Mouse (Mus musculus) CH12.LX (cell line): ENCODE results near the gene Ccdc62. TPM values are rescaled to one million over a fixed set of nuclear protein-coding genes. Genes with fewer than 3 reads are reported as not detected.

ENCODE experiments used
- DNase-seq: peaks from one replicate; pipeline ENCODE4 v3.0.0-alpha.2; 2013; ENCODE audit errors: extremely low read depth
- H3K27ac ChIP-seq: 2 replicates; pipeline ENCODE4 v1.5.1; 2012; ENCODE audit warnings: low read depth, mild to moderate bottlenecking, control low read depth, moderate library complexity; ENCODE audit not compliant: insufficient read depth
- H3K27me3 ChIP-seq: replicated peaks from 2 replicates; pipeline ENCODE3; 2012; ENCODE audit warnings: inconsistent platforms
- H3K36me3 ChIP-seq, 2 experiments: replicated peaks in 1 of 2; 2 replicates each; pipeline versions ENCODE3 to v1.6.1; 2012; ENCODE audit warnings: inconsistent platforms in 1 of 2, low read length in 1 of 2, mild to moderate bottlenecking in 1 of 2, mixed read lengths in 1 of 2, moderate library complexity in 1 of 2; ENCODE audit not compliant: control insufficient read depth in 1 of 2, insufficient read depth in 1 of 2
- H3K4me1 ChIP-seq, 2 experiments: 2 replicates each; pipeline ENCODE4 v1.6.1; 2012; ENCODE audit warnings: inconsistent platforms in 1 of 2, moderate library complexity in 1 of 2; ENCODE audit not compliant: insufficient read depth in 2 of 2, control insufficient read depth in 1 of 2
- H3K4me2 ChIP-seq: 2 replicates; pipeline ENCODE4 v1.6.1; 2012; ENCODE audit warnings: low read depth, mild to moderate bottlenecking, control low read depth; ENCODE audit not compliant: poor library complexity, insufficient read depth, severe bottlenecking
- H3K4me3 ChIP-seq, 3 experiments: fragments of 150-350 bp in 1 of 3; sonication (generic) in 1 of 3; replicated peaks in 1 of 3; 2 replicates each; pipeline versions ENCODE3 to v1.5.1; 2011 to 2012; ENCODE audit warnings: low read depth in 2 of 3, low read length in 2 of 3, mild to moderate bottlenecking in 2 of 3, moderate library complexity in 2 of 3, control low read depth in 1 of 3, improper control_type of control experiment in 1 of 3, inconsistent platforms in 1 of 3, mixed read lengths in 1 of 3; ENCODE audit not compliant: poor library complexity in 1 of 3
- H3K79me2 ChIP-seq: replicated peaks from 2 replicates; pipeline ENCODE4 v1.6.1; 2012; ENCODE audit warnings: mild to moderate bottlenecking, moderate library complexity; ENCODE audit not compliant: control insufficient read depth, poor library complexity, insufficient read depth, severe bottlenecking; ENCODE audit errors: extremely low read depth
- H3K9ac ChIP-seq: 2 replicates; pipeline ENCODE4 v1.6.1; 2012; ENCODE audit warnings: low read depth, mild to moderate bottlenecking, control low read depth, moderate library complexity; ENCODE audit not compliant: insufficient read depth
- H3K9me3 ChIP-seq: replicated peaks from 2 replicates; pipeline ENCODE3; 2012; ENCODE audit warnings: low read length, inconsistent platforms, mixed read lengths
- BHLHE40 ChIP-seq: IDR thresholded peaks from 2 replicates; pipeline ENCODE4 v1.6.1; 2011; ENCODE audit warnings: mild to moderate bottlenecking, low read depth, low read length, improper control_type of control experiment
- CHD2 ChIP-seq: IDR thresholded peaks from 2 replicates; pipeline ENCODE4 v1.6.1; 2011; ENCODE audit warnings: low read length, improper control_type of control experiment
- CTCF ChIP-seq, 2 experiments: IDR thresholded peaks in 1 of 2; conservative IDR thresholded peaks in 1 of 2; 2 replicates each; pipeline ENCODE4 v1.5.1; 2011 to 2012; ENCODE audit warnings: low read depth in 2 of 2, low read length in 2 of 2, improper control_type of control experiment in 1 of 2, inconsistent platforms in 1 of 2, mild to moderate bottlenecking in 1 of 2, moderate library complexity in 1 of 2
- E2F4 ChIP-seq: IDR thresholded peaks from 2 replicates; pipeline ENCODE4 v1.6.1; 2011; ENCODE audit warnings: low read depth, low read length, improper control_type of control experiment; ENCODE audit not compliant: insufficient replicate concordance
- ELF1 ChIP-seq: IDR thresholded peaks from 2 replicates; pipeline ENCODE4 v1.6.1; 2014; ENCODE audit warnings: low read depth, mild to moderate bottlenecking, inconsistent platforms, low read length, improper control_type of control experiment
- EP300 ChIP-seq: IDR thresholded peaks from 2 replicates; pipeline ENCODE4 v1.6.1; 2011; ENCODE audit warnings: low read length, improper control_type of control experiment
- ETS1 ChIP-seq: conservative IDR thresholded peaks from 2 replicates; pipeline ENCODE4 v1.6.1; 2012; ENCODE audit warnings: low read depth, mild to moderate bottlenecking, inconsistent platforms, low read length, improper control_type of control experiment, moderate library complexity
- GABPA ChIP-seq: IDR thresholded peaks from 2 replicates; pipeline ENCODE4 v1.6.1; 2012; ENCODE audit warnings: low read depth, low read length, improper control_type of control experiment, inconsistent platforms; ENCODE audit not compliant: insufficient replicate concordance
- HCFC1 ChIP-seq: IDR thresholded peaks from 2 replicates; pipeline ENCODE4 v1.6.1; 2012; ENCODE audit warnings: low read depth, mild to moderate bottlenecking, inconsistent platforms, low read length, improper control_type of control experiment
- IRF4 ChIP-seq: IDR thresholded peaks from 2 replicates; pipeline ENCODE4 v1.6.1; 2014; ENCODE audit warnings: low read depth, mild to moderate bottlenecking, inconsistent platforms, low read length, improper control_type of control experiment
- JUN ChIP-seq: IDR thresholded peaks from 2 replicates; pipeline ENCODE4 v1.6.1; 2011; ENCODE audit warnings: low read depth, mild to moderate bottlenecking, low read length, improper control_type of control experiment, moderate library complexity; ENCODE audit not compliant: insufficient read depth
- JUND ChIP-seq: conservative IDR thresholded peaks from 2 replicates; pipeline ENCODE4 v1.6.1; 2011; ENCODE audit warnings: low read depth, low read length, improper control_type of control experiment
- KAT2A ChIP-seq: IDR thresholded peaks from 2 replicates; pipeline ENCODE4 v1.6.1; 2012; ENCODE audit warnings: low read length, improper control_type of control experiment, inconsistent platforms; ENCODE audit not compliant: insufficient replicate concordance
- MAX ChIP-seq: IDR thresholded peaks from 2 replicates; pipeline ENCODE4 v1.6.1; 2011; ENCODE audit warnings: low read length, improper control_type of control experiment
- MAZ ChIP-seq: IDR thresholded peaks from 2 replicates; pipeline ENCODE4 v1.6.1; 2012; ENCODE audit warnings: low read depth, mild to moderate bottlenecking, inconsistent platforms, low read length, improper control_type of control experiment, moderate library complexity
- MYC ChIP-seq: IDR thresholded peaks from 2 replicates; pipeline ENCODE4 v1.6.1; 2011; ENCODE audit warnings: low read depth, mild to moderate bottlenecking, improper control_type of control experiment, low read length
- NELFE ChIP-seq: IDR thresholded peaks from 2 replicates; pipeline ENCODE4 v1.6.1; 2011; ENCODE audit warnings: low read depth, low read length, improper control_type of control experiment
- PAX5 ChIP-seq: IDR thresholded peaks from 2 replicates; pipeline ENCODE4 v1.6.1; 2012; ENCODE audit warnings: low read length, inconsistent platforms, mixed read lengths
- POLR2AphosphoS2 ChIP-seq: IDR thresholded peaks from 2 replicates; pipeline ENCODE4 v1.6.1; 2011; ENCODE audit warnings: low read depth, low read length, improper control_type of control experiment
- SIN3A ChIP-seq: IDR thresholded peaks from 2 replicates; pipeline ENCODE4 v1.6.1; 2012; ENCODE audit warnings: low read length, improper control_type of control experiment, inconsistent platforms
- UBTF ChIP-seq: IDR thresholded peaks from 2 replicates; pipeline ENCODE4 v1.6.1; 2012; ENCODE audit warnings: low read depth, mild to moderate bottlenecking, inconsistent platforms, low read length, improper control_type of control experiment, moderate library complexity
- USF1 ChIP-seq: IDR thresholded peaks from 2 replicates; pipeline ENCODE4 v1.6.1; 2014; ENCODE audit warnings: low read depth, mild to moderate bottlenecking, inconsistent platforms, low read length, improper control_type of control experiment
- ZC3H11A ChIP-seq: IDR thresholded peaks from 2 replicates; pipeline ENCODE4 v1.6.1; 2012; ENCODE audit warnings: low read depth, mild to moderate bottlenecking, inconsistent platforms, low read length, improper control_type of control experiment
- dilution Hi-C: fragments of 300-500 bp; cut with MboI; formaldehyde crosslinking; loops from 2 replicates; pipeline ENCODE4 v1.14.3; 2020; ENCODE audit warnings: low sequenced_read_pairs; ENCODE audit not compliant: extremely low pct_unique_long_range_greater_than_20kb, extremely low pct_ligation_motif_present
- in situ Hi-C: fragments of 300-500 bp; cut with MboI; formaldehyde crosslinking; loops from 3 replicates; pipeline ENCODE4 v1.14.3; 2019; ENCODE audit warnings: low sequenced_read_pairs, low pct_ligation_motif_present, low pct_unique_long_range_greater_than_20kb, mixed read lengths
- polyA plus RNA-seq: library from polyadenylated mRNA; unstranded; fragments of >175 nt; gene quantifications from 2 replicates; pipeline ENCODE4 v1.2.1, GENCODE M21; 2012; ENCODE audit warnings: low read depth; ENCODE audit not compliant: insufficient read length
- total RNA-seq, 2 experiments: library from RNA; depleted of rRNA; stranded (reverse); fragments of 300-350 nt in 1 of 2; fragments of >200 nt in 1 of 2; gene quantifications; 2 replicates each; pipeline ENCODE4 v1.2.3; 2012 to 2014

Ccdc62 gene
- total and polyA plus RNA-seq, 3 experiments: 1.6 to 5.3 (median 2.0) TPM

GRCm38 (mm10) chr5:123979980-123980369, 49.5 kb downstream of the Ccdc62 start:
- Histone ChIP-seq H3K27me3 (no peaks in the 10 kb centered on the region), H3K27ac (peak overlapping the region; percentile 99), H3K4me1 (peaks cover 59 to 99% of the 10 kb centered on the region in 2 experiments), H3K4me2 (peak overlapping the region; percentile 97), H3K9ac (peak overlapping the region; percentile 37; the same call in 1 of the 2 replicates), H3K79me2 (peaks cover 94% of the 10 kb centered on the region), H3K36me3 (peaks cover 4 to 34% of the 10 kb centered on the region in 2 experiments), H3K4me3 (no peak overlapping the region), H3K9me3 (no peaks in the 10 kb centered on the region)
- DNase-seq: no peak
- in situ Hi-C loops: no loop called here
- TF ChIP-seq HCFC1: no peak
- no peak for TF ChIP-seq GABPA
- TF ChIP-seq ETS1: no peak
- TF ChIP-seq NELFE: no peak
- no peak for TF ChIP-seq KAT2A
- TF ChIP-seq EP300: no peak
- TF ChIP-seq ZC3H11A: no peak
- TF ChIP-seq PAX5: no peak
- no peak for TF ChIP-seq CTCF (conservative IDR thresholded peaks at IDR 0.05 in 1 of 2, IDR thresholded peaks at IDR 0.05 in 1 of 2; ENCODE audit: low read depth in 2 of 2, low read length in 2 of 2)
- no peak for TF ChIP-seq JUN
- no peak for TF ChIP-seq E2F4
- TF ChIP-seq BHLHE40: no peak
- no peak for TF ChIP-seq POLR2AphosphoS2
- no peak for TF ChIP-seq ELF1
- no peak for TF ChIP-seq MYC
- dilution Hi-C loops: no loop called here

- Histone ChIP-seq H3K27me3 (no peaks in the 10 kb centered on the region), H3K9me3 (no peaks in the 10 kb centered on the region), H3K36me3 (peaks cover 10 to 40% of the 10 kb centered on the region in 2 experiments), H3K4me3 (peak overlapping the region in 1 of 3 experiments; percentile 40), H3K4me1 (peaks cover 65 to 99% of the 10 kb centered on the region in 2 experiments), H3K9ac (peak overlapping the region; percentile 37), H3K79me2 (peaks cover 94% of the 10 kb centered on the region), H3K27ac (peak overlapping the region; percentile 99), H3K4me2 (peak overlapping the region; percentile 97)
- in situ Hi-C loops (no loop called here), dilution Hi-C loops (no loop called here)
- peak; percentile 73 for DNase-seq
- TF ChIP-seq UBTF (peak; percentile 12; the same call in 1 of the 2 replicates), NELFE (no peak), SIN3A (peak; percentile 33), MAZ (peak; percentile 8; the same call in 1 of the 2 replicates), CHD2 (peak; percentile 62; the same call in 1 of the 2 replicates), JUND (peak; percentile 47), IRF4 (peak; percentile 6; the same call in 1 of the 2 replicates), USF1 (no peak), MAX (peak; percentile 30; the same call in 1 of the 2 replicates), ETS1 (peak; percentile 18; the same call in 1 of the 2 replicates), JUN (peak; percentile 58)
These were observed 50.2 kb downstream of the Ccdc62 start for GRCm38 (mm10) chr5:123980521-123981249.
